ENCODE assay signal across 20 mouse cellular contexts in genomic region chr5:105551808-105552207, GRCm38 (mm10). TPM values are rescaled to one million over a fixed set of nuclear protein-coding genes. Genes with fewer than 3 reads are reported as not detected.
A peak's percentile ranks its signal among the peaks of the same experiment; 100 is the strongest.
DNase-seq lines count a peak whose midpoint lies in the region; ATAC-seq lines count a peak whose summit lies in the region.
"Had no signal": no experiment of that assay in that cellular context is flagged by ENCODE, and none has a peak within 500 bp of the region (broad histone marks: within the 10 kb centered on the region; RNA-seq: fewer than 3 reads in every experiment).

No protein-coding gene starts in this region.

- H3K27me3 ChIP-seq in liver, embryonic 13.5 days, result no peaks in the 10 kb centered on the region
- H3K27me3 ChIP-seq: embryonic facial prominence, embryonic 12.5 days; forebrain, embryonic 15.5 days; heart, embryonic 15.5 days; hindbrain, embryonic 15.5 days had no signal

- H3K4me2 ChIP-seq in liver, embryonic 13.5 days, result no peak overlapping the region
- H3K4me2 ChIP-seq: embryonic facial prominence, embryonic 12.5 days; forebrain, embryonic 15.5 days; heart, embryonic 11.5 days; heart, embryonic 15.5 days; hindbrain, embryonic 15.5 days had no signal

- peaks cover 29% of the 10 kb centered on the region for H3K36me3 ChIP-seq in liver, embryonic 13.5 days
- H3K36me3 ChIP-seq: embryonic facial prominence, embryonic 12.5 days; forebrain, embryonic 15.5 days; heart, embryonic 15.5 days; hindbrain, embryonic 15.5 days had no signal

- peaks cover 2% of the 10 kb centered on the region; the same call in 1 of the 2 replicates for H3K4me1 ChIP-seq in liver, embryonic 13.5 days (replicated peaks)
- H3K4me1 ChIP-seq: forebrain, embryonic 15.5 days; hindbrain, embryonic 15.5 days had no signal

- H3K27ac ChIP-seq in liver, embryonic 13.5 days, result peak overlapping the region; percentile 26; the same call in 1 of the 2 replicates
- H3K27ac ChIP-seq: embryonic facial prominence, embryonic 12.5 days; forebrain, embryonic 15.5 days; heart, embryonic 15.5 days; hindbrain, embryonic 15.5 days had no signal

- 32% methylated on average over 1 of the region's 1 CpGs for WGBS in liver, embryonic 13.5 days (ENCODE audit: insufficient replicate concordance)

- DNase-seq in kidney, adult 9 months, result peak; percentile 16
- DNase-seq in kidney, adult 8-10 months, result no peak
- DNase-seq in lung, postnatal 25 days (ENCODE audit: low spot score), result peak; percentile 24
- DNase-seq in lung, postnatal 36 days, result no peak
- no peak for DNase-seq in liver, embryonic 13.5 days
- no peak for DNase-seq in spleen, adult 18-20 months
- DNase-seq: adrenal gland, postnatal 10 days; B cell, adult 2 months; cerebellum, adult 11-12 months; cerebellum, adult 9-10 months; cerebellum, postnatal 25 days; gastrocnemius, postnatal 36 days; heart, adult 11 months had no signal

- H3K4me3 ChIP-seq in liver, embryonic 13.5 days (replicated peaks), result no peak overlapping the region
- H3K4me3 ChIP-seq: embryonic facial prominence, embryonic 12.5 days; forebrain, embryonic 15.5 days; heart, embryonic 15.5 days; hindbrain, embryonic 15.5 days had no signal

- H3K9me3 ChIP-seq in liver, embryonic 13.5 days (replicated peaks), result no peaks in the 10 kb centered on the region
- H3K9me3 ChIP-seq: embryonic facial prominence, embryonic 12.5 days; forebrain, embryonic 15.5 days; G1E; heart, embryonic 15.5 days; hindbrain, embryonic 15.5 days had no signal

- no peak for ATAC-seq in liver, embryonic 13.5 days (ENCODE audit: low read depth)
- ATAC-seq: CD4-positive, CD25-positive, alpha-beta regulatory T cell, adult 4 months; forebrain, embryonic 15.5 days had no signal

- H3K9ac ChIP-seq in liver, embryonic 13.5 days, result no peak overlapping the region
- H3K9ac ChIP-seq: embryonic facial prominence, embryonic 12.5 days; forebrain, embryonic 15.5 days; heart, embryonic 15.5 days; hindbrain, embryonic 15.5 days had no signal

RNA-seq across cellular contexts. Expression of gene Lrrc8c, which starts 32.6 kb away (rescaled TPM):
- polyA plus RNA-seq in liver, embryonic 13.5 days (2015; fragmentation: Nextera tagmentation; extraction: Ambion mirVana), result 17.5 and 23.2 TPM in 2 replicates

Comparison
In these comparisons a context has a peak if more than half of its experiments do, and no peak if none do; other contexts are left out.
1. DNase-seq: peak in kidney, adult 9 months (single experiment) and lung, postnatal 25 days (single experiment); none in kidney, adult 8-10 months (0 of 2), lung, postnatal 36 days (single experiment), liver, embryonic 13.5 days (single experiment) and spleen, adult 18-20 months (0 of 2).